Comparison of ENCODE assay signal across 16 mouse cellular contexts in the genomic region with DNA sequence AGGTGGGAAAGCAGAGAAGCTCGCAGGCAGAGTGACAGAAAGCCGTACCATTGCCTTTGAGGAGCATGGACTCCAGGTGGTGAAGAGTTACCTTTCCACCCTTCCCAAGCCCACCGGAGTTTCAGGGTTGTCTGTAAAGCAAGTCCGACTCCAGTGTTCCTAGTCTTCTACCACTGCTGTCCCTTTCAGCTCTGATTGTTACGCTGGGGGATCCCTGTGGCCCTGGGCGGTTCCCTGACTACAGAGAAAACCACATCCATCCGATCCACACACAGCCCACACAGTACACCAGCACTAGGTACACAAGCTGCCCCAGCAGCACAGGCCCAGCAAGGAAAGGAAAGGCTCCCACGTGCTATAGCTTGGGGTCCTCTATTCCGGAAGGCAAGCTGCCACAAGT.
"Had no signal": no experiment of that assay in that cellular context is flagged by ENCODE, and none has a peak within 500 bp of the region (broad histone marks: within the 10 kb centered on the region; RNA-seq: fewer than 3 reads in every experiment).

No protein-coding gene starts in this region.

- H3K4me1 ChIP-seq: stomach, embryonic 15.5 days had no signal

- H3K27me3 ChIP-seq: neural tube, embryonic 13.5 days; neural tube, embryonic 15.5 days; stomach, embryonic 15.5 days had no signal

- H3K9ac ChIP-seq: neural tube, embryonic 13.5 days; neural tube, embryonic 15.5 days; stomach, embryonic 15.5 days had no signal

- H3K4me2 ChIP-seq: neural tube, embryonic 13.5 days; neural tube, embryonic 15.5 days; stomach, embryonic 15.5 days had no signal

- H3K27ac ChIP-seq: neural tube, embryonic 13.5 days; neural tube, embryonic 15.5 days; stomach, embryonic 15.5 days; stomach, postnatal 0 days had no signal

- H3K9me3 ChIP-seq: neural tube, embryonic 13.5 days; neural tube, embryonic 15.5 days; stomach, embryonic 15.5 days had no signal

- DNase-seq: retina, postnatal 1 day; right cerebral cortex, adult 18-20 months; right cerebral cortex, postnatal 14 days; right cerebral cortex, postnatal 25 days; right cerebral cortex, postnatal 4 days; spleen, adult 18-20 months; thymus, adult 18-20 months; thymus, adult 2 months; thymus, postnatal 14 days; thymus, postnatal 25 days; thymus, postnatal 36 days; thymus, postnatal 4 days had no signal

- H3K36me3 ChIP-seq: stomach, embryonic 15.5 days had no signal

- H3K4me3 ChIP-seq: neural tube, embryonic 13.5 days; neural tube, embryonic 15.5 days; stomach, embryonic 15.5 days had no signal
